Mouse (Mus musculus) layer of hippocampus, postnatal 25 days (tissue): Measurements from ENCODE around the gene Slc12a9. TPM values are rescaled to one million over a fixed set of nuclear protein-coding genes. Genes with fewer than 3 reads are reported as not detected.

Experiments
- DNase-seq, 2 experiments: peaks; one replicate each; pipeline ENCODE4 v3.0.0; 2022; ENCODE audit warnings: mixed read lengths in 2 of 2, low spot score in 1 of 2; ENCODE audit errors: extremely low spot score in 1 of 2
- total RNA-seq, 2 experiments: library from RNA; stranded (reverse); gene quantifications; 2 replicates each; pipeline ENCODE4 v1.2.3; 2021

Gene Slc12a9
- total RNA-seq, 2 experiments from 2014 or later, result 24.9 to 32.8 TPM

DNA sequence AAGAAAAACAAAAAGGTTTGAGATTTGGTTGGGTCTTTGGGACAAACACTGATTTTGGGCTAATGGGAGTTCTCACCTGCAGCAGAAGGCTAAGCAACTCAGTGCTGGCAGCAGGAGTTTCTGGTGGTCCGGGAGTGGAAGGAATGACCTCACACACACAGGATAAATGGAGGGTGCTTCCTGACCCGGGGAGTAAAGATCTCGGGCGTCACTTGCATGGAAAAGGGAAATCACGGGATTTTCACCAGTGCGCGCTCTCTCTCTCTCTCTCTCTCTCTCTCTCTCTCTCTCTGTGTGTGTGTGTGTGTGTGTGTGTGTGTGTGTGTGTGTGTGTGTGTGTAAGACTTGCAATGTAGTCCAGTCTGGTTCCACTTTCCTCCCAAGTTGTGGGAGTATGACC lies 14.5 kb upstream of the Slc12a9 start:
- DNase-seq, result no peak

DNA sequence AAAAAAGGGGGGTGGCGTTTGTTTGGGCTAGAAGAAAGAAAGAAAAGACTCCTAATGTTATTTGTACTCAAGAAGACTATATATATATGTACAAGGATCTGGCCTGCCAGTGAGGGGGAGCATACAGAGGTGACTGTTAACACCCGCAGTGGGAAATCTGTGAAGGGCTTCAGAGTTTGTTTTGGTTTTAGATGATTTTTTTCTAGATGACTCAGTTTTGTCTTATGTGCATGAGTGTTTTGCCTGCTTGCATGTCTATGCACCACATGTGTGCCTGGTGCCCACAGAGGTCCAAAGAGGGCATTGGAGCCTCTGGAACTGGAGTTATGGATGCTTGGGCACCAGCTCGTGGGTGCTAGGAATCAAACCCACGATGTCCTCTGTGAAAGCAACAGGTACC lies 13.6 kb upstream of the Slc12a9 start:
- DNase-seq, result no peak

DNA sequence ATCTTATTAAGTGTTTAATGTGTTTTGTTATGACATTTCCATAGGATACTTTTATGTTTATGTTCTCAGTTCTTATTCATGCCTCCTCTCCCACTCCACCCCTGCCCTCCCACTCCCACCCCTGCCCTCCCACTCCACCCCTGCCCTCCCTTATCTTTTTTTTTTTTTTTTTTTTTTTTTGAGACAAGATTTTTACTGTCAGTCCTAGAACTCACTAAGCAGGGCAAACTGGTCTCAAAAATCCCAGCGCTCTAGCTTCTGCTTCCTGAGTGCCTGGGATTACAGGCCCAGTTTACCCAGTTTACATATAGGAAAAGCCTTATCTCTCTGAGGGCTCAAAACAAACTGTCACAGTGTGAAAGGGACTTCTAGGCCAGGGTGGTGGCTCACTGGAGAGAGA lies 13.0 kb upstream of the Slc12a9 start:
- no peak for DNase-seq

DNA sequence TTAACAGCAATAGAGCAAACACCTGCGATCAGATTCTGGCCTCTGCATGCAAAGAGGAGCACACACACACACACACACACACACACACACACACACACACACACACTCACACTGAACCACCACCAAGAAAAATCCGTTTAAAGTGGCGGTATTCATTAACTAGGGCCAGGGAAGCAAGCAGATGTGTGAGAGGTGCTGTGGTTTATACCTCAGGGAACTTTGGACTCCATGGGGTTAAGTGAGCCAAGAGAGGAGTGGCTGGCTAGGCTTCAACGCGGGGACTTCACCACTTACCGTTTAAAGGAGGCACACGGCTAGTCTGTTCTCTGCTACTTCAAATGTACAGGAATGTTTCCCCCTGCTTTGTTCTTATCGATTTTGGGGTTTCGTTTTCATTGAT lies 12.4 kb upstream of the Slc12a9 start:
- DNase-seq, result no peak

DNA sequence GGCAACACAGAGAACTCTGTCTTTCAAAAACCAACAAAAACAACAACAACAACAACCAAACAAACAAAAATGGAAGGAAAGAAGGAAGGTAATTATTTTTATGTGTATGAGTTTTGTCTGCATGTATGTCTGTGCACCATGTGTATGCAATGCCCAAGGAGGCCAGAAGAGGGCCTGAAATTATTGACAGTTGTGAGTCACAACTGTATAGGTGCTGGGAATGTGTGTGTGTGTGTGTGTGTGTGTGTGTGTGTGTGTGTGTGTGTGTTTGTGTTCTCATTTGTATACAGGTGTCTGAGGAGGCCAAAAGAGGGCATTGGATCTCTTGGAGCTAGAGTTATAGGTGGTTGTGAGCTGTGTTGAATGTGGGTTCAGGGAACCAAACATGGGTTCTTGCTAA lies 10.5 kb upstream of the Slc12a9 start:
- no peak for DNase-seq

DNA sequence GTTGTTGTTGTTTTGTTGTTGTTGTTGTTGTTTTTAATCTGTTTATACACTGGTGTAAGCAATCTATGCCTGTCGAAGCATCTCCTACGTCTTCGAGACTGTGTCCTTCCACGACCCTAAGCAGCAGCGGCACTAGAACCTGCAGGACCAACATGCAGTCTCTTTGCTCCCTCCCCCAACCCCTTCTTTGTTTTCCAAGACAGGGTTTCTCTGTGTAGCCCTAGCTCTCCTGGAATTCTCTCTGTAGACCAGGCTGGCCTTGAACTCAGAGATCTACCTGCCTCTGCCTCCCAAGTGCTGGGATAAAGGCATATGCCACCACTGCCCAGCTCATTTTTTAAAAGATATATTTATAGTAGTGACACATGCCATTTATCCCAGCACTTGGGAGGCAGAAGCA lies 10.0 kb upstream of the Slc12a9 start:
- no peak for DNase-seq

DNA sequence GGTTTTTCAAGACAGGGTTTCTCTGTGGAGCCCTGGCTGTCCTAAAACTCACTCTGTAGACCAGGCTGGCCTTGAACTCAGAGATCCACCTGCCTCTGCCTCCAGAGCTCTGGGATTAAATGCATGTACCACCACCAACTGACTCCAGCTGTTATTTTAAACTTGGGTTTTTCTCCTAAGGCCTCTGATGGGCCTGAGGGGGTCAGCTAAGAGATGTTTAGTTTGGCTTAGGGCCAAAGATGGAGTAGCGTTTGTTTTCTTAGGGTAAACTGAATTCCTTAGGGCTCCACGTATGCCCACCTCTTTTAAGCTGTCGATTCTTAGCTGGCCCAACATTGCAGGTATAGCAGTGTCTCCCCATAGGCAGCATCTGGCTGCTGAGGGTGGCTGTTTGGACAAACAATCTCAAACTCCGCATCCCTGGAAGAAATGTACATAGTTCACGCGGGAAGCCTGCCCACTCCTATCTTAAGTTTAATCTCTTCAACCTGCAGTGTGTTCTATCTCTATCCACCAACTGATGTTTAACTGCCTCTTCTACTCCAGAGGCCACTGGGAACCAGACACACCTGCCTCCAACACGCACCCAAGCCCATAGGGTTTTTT lies 9.1 kb upstream of the Slc12a9 start:
- DNase-seq, result no peak

DNA sequence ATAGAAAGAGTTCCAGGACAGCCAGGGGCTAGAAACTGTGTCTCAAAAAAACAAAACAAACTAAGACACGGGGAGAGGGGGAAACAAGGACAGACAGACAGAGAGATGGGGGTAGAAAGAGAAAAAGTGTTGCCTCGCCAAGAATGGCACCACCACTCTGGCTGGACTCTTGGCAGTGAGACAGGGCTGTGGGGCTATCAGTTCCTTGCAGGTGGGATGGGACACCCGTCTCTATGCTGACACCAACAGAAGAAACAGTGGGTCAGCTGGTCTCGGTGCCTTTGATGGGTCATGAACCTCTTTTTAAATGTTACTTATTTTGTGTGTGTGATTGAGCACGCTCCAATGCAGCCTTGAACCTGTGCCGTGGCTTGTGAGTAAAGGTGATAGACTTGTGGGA lies 6.8 kb upstream of the Slc12a9 start:
- no peak for DNase-seq

DNA sequence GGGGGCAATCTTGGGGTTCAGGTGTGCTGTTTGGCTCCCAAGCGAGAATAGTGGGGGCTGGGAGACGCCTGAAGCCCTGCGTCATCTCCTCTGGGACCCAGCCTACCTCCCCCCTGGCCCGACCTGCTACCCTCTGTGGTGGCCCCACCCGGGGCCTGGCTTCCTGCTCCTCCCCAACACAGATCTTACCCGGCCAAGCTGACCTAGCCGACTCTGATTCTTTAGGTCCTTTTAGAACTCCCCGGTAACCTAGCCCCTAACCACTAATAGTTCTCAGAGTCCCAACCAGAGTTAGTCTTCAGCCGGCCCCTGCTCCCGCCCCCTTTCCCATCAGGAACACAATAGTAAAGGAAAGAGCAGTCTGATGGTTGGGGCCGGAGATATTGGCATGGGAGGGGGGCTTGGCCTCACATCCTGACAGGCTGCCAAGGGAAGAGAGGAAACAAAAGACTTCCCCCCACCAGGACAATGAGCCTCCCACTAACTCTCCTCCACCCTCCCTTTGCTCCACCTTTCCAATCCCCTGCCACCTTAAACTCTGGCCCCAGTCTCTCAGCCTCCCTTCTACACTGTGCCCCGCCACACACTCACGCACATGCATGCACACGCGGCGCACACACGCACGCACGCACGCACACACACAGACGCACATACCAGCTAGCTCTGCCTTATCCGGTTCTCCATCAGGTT lies 6.0 kb upstream of the Slc12a9 start:
- peak in 1 of 2 experiments; percentile 24 for DNase-seq

DNA sequence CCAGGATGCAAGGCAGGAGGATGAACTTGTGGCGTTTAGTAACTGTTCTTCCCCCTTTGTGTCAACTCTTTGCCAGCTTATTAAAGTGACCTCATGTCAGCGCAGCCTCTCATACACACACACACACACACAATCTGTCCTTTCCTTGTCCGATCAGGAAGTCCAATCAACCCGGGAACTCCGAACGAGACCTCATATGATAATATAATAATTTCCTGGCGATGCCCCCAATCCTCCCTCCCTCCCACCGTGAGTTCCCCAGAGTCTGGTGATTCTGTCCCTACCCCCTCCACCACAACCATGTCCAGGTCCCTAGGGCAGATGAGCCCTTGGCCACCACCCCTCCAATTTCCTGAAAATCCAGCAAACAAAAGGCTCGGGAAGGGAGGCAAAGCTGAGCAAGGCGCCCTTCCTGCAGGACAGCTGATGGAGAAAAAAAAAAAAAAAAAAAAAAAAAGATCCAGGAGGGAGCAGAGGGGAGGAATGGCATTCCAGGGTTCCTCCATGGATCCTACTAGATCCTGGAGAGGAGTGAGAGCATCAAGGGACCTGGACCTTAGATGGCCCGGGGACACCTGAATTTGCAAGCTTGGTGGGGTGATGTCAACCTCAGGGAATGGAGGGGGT lies 5.4 kb upstream of the Slc12a9 start:
- no peak for DNase-seq

DNA sequence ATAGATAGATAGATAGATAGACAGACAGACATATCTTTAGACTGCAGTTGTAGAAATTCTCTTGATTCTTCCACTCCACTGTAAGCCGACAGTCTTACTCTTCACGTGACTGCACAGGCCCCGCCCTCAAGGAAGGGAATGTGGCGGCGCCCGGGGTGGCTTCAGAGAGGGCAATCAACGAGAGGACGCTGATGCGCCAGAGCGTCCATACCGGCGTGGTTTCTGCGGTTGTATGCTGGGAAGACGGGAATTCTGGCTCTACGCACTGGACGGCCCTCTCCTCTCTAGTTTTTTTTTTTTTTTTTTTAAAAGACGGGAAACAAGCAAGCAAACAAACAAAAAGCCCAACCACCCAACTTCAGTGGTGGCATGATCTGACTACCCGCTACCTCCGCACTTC lies 4.9 kb upstream of the Slc12a9 start:
- peak; percentile 65 to 76 for DNase-seq

DNA sequence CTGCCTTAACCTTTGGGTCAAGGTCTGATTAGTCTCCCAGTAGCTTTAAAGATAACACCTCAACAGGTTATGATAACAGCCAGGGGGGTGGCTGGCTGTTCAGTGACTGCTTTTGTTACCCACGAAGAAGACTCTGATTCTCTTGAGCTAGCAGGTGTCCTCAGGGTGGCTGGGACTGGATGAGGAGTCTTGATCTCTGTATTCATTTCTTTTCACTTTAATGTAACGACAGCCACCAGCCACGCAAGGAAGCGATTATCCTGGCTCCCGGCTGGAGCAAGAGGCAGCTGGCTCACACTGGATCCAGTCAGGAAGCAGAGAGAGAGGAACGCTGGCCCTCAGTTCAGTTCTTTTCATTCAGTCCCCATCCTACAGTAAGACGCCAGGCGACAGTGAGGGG lies 3.8 kb upstream of the Slc12a9 start:
- DNase-seq, result no peak

DNA sequence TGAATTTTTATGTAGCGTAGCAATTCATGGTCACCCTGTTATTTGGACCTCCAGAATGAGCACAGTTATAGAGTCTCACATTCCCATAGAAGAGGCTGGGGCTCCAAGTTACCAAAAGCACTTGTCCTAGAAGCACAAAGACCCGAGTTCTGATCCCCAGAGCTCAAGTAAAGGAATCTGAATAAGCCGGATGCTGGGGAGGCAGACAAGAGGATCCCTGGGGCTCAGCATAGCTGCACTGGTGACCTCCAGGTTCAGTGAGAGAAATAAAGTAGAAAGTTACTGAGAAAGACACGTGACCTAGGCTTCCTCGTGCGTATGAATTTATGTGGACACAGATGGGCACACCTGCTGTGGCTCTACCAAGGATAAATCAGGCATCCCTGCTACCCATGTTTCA lies 1.7 kb upstream of the Slc12a9 start:
- no peak for DNase-seq

DNA sequence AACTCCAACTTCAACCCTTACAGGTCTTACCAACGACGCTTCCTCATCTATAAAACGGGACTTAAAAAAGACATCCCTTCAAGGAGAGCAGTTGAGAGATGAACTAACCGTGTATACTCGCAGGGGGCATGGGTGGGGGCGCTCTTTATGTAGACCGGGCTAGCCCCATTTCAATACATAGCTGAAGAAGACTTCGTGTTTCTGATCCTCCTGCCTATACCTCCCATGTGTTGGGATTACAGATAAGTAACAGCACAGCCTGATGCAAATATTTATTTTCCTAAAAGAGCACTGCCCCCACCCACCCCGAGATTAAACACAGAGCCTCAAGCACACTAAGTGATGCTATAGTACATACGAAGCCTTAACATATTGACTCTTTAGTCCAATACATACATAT lies 920 bp upstream of the Slc12a9 start:
- no peak for DNase-seq

DNA sequence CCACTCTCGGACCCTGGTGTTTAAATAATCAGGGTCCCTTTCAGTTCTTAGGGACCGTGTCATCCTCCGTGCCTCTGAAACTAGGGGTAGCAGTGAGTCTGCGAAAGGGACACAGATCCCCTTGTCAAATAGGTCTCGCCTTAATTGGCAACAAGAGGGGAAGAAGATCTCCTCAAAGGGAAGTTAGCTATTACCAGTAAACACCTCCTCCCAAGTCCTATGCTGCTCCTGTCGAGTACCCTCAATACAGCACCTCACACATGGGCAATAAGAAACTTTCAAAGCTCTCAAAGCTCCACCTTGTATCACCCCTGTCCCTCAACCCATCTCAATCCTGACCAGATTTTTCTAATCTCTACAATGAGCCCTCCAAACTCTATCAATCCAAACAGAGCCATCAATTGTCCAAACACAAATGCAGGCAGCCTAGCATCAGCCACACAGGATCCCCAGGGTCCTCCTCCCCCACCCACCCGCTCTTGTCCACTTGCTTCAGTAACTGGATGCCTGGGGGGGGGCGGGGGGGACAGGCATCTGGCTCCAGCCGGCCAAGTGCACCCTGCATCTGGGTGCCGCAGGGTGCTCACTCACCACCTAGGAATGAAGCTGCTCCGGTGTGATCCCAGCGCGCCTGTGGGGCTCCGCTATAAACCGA lies 413 bp downstream of the Slc12a9 start:
- DNase-seq, result no peak

DNA sequence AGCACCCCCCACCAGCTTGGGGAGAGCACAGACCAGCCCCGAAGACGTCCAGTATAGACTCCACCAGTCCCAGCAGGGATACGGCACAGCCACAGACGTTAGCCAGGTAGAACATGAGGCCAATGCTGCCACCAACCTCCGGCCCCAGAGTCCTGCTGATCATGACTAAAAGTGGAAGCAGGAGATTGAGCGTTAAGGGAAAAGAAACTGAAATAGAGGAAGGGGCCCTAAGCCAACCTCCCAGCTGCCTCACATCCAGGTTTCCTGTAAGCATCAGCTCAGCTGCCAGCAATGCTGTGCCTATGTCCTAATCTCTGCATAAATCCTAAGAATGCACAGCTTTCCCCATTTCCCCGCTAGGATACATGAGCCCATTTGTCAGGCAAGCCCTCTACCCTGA lies 2.5 kb downstream of the Slc12a9 start:
- no peak for DNase-seq

DNA sequence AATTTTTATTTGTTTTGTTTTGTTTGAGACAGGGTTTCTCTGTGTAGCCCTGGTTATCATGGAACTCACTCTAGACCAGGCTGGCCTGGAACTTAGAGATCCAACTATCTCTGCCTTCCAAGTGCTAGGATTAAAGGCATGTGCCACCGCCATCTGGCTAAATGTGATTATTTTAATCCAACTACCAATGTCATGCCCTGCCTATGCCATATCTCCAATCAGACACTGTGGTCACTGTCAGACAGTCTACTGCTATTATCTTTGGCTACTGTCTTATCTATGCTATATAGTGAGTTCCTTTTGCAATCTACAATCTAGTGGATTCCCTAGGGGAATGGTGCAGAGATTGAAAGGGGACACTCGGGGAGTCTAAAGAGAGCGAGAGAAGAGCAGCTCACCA lies 12.4 kb downstream of the Slc12a9 start:
- no peak for DNase-seq

DNA sequence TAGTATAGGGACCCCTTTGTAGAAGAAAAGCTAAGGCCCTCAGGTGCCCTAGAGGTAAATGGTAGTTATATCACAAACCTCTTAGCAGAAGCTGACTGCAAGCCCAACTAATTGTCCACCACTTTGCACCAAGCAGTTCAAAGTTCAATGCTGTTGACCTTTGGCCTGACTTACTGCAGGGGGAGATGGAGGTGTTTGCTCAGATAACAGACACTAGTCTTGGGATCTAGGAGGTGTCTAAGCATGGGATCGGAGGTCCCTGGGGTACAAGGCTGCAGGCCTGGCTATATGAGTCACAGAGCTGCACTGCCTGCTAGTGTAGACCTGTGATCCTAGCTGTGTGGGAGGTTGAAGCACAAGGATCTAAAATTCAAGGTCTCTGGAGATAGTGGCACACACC lies 14.8 kb downstream of the Slc12a9 start:
- no peak for DNase-seq

DNA sequence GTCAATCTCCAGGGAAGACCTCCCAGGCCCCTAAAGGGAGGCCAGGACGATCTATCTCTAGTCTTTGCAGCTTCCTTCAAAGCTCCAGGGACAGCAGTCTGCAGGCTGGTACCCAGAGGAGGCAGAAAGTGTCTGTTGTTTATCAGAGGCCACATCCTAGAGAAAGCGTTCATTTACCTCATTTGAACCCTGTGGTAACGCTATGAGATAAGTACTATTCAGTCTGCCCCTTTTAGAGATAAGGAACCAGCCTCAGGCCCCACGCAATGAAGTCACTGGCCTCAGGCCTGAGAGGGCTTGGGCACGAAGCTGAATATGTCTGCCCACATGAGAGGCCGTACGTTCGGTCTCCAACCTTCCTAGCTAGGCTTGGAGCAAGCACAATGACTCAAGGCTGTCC lies 16.0 kb downstream of the Slc12a9 start:
- no peak for DNase-seq

DNA sequence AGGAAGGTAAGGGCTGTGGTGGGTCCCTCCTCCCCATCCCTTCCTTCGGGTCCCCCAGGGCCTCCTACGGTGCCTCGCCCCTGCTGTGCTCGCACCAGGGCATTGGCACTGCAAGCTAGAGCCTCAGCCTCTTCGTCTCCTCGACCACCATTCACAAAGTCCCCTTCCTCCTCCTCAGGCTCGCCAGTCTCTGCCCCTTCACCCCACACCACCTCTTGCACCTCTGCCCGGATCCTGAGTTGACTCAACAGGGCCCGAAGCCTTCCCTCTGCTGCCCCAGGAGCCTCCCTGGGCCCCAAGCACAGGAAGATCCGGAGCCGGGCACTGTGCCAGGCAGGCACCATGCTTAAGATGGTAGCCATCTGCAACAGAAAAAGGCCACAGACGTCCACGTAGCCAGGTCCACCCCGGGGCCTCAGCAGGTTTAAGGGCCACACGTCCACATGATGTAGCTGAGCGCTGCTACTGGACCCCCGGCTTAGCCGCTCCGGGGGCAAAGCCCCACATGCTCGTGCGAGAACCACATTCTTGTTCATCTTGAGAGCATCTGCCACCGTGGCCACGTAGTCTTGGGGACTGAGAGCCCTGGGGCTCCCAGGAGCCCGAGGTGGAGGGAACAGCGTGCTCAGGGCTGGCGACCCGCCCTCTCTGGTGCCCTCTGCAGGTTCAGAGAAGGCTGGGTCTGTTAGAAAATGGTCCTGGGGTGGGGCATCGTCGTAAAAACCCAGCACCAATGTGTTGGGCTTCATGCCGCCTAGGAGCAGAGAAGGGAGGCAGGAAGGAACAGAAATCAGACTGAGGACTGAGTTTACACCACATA lies 18.1 kb downstream of the Slc12a9 start:
- no peak for DNase-seq
